Mouse (Mus musculus) heart, postnatal 4 days (tissue): ENCODE results near the gene Ift140. TPM values are rescaled to one million over a fixed set of nuclear protein-coding genes. Genes with fewer than 3 reads are reported as not detected.

Experiments used
- DNase-seq: peaks from one replicate; pipeline ENCODE4 v3.0.0; 2021
- total RNA-seq, 2 experiments: library from RNA; stranded (reverse); gene quantifications; 2 replicates each; pipeline ENCODE4 v1.2.3; 2021

Gene Ift140
- total RNA-seq, 2 experiments from 2014 or later = 7.0 to 7.3 TPM

DNA sequence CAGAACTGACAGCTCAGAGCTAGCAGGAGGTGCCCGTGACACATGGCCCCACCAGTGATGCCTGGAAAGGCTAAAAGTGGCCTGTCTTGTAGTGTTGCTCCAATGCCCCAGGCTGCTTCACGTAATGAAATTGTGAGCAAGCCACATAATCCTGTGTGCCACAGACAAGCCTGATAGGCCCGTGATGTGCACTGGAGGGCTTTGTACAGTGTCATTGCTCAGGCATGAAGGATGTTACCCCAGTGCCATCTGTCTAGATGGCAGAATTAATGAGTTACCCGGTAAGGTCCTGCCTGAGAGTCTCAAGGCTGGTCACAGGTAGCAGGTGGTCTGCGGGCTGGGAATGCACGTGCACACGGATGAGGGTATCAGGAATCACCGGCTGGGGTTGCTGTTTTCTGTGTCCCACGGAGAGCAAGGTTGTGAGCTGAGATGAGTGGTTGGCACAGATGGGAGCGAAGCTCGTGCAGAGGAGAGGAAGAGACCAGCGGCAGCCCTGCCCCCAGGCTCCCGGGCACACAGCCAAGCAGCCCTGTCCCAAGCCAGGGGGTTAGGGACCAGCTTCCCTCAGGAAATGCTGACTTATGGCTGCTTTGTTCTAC lies 62.0 kb downstream of the Ift140 start:
- DNase-seq = peak; percentile 89

DNA sequence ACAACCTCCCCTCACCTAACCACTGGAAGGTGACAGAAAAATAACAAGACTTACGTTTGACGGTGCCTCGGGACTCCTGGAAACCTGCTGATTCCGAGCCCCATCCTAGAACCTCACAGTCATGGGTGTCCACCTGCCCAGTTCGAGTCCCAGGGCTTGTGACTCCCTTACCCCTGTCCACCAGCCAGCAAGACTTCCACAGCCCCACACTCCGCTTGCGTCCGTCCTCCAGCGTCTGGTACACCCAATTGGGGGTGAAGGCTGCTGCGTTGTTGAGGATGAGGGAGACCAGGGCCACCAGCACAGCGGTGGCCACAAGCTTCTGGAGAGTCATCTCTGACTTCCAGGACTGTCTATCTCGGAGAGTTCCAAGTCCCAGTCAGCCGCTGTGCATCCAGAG lies 64.3 kb downstream of the Ift140 start:
- no peak for DNase-seq

DNA sequence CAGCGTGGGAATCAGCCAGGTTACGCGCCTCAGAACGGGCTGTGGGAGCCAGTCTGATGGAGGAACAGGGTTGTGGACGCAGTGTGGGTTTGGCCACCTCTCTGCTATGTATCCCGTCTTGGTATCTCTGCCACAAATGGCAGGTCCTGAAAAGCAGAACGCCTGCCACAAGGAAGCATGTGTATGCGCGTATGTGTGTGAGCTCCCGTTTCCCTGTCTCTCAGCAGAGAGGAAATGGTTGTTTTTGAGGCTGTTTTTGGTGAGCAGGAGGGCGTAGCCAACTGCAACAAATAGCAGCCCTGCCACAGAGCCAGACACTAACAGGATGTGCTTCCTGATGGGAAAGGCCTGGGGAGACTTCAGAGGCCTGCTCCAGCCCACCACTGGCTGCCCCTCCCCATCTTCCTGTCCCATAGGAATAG lies 65.1 kb downstream of the Ift140 start:
- peak; percentile 65 for DNase-seq

DNA sequence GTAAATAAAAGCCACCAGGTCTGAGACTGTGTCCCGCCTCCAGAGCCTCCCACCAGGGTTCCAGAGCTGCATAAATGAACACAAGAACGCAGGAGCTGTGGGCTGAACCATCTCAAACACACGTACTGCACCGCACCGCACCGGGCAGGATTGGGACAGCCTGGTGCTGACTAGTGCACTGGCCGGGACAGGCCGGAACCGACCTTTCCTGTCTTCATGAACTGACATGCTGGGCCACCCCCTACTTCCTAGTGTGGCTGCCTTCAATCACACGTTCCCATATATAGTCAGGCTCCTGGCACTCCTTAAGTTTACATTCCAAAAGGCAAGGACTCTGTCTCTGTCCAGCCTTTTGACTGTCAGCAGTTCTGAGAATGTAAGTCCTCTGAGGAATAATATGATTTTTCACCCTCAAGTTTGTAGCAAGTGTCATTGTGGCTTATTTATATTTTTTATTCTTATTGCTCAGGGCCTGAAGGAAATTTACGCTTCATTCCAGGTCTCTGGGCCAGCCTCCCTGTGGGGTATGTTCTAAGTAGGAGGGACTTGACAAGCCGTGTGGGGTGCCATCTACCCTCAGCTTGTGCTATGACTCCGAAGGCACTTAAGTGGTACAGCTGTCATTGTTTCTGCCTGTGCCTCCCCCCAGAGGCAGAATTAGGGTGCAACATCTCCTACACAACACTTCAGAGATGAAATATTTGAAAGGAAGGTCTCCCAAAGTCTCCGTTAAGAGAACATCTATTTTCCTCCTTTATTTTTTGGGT lies 66.4 kb downstream of the Ift140 start:
- DNase-seq = peak; percentile 53

DNA sequence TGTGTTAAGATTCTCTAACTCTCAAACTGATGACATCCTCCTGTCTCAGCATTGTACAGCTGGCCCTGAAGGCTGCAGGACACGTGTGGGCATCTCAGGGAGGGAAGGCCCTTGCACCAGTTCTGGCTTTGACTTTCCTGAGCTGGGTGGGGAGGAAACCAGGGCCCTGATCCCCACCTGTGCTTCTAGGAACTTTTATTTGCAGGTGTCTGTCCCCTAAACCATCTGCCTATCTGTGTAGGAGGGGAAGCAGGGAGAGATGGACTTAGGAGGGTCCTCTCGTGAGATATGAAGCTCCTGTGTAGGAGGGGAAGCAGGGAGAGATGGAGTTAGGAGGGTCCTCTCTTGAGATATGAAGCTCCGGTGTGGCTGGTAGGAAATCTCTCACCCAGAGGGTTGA lies 67.0 kb downstream of the Ift140 start:
- no peak for DNase-seq

DNA sequence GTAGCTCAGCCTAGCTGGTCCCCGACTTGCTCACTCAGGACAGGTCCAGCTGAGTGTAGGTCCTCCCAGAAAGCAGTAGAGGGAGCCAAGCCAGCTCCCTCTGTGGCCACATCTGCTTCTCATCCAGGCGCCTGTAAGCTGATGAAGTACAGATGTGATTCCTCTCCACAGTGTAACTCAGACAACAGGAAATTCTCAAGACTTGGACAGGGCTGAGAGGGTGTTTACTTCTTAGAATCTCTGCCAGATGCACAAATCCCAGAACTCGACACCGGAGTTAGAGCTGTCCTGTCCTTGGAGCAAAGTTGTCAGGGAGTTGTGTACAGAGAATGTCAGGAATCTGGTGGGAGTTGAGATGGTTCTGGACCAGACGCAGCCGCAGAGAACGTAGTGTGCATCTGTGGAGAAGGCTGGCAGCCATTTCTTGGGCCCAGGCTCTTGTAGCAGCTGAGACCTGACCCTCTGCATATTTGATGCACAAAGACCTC lies 67.6 kb downstream of the Ift140 start, which contains the start of gene Tmem204:
Gene Tmem204 (minus strand): TSS at position 148 of the 488 bp plus-strand sequence.
- DNase-seq = peak; percentile 76

DNA sequence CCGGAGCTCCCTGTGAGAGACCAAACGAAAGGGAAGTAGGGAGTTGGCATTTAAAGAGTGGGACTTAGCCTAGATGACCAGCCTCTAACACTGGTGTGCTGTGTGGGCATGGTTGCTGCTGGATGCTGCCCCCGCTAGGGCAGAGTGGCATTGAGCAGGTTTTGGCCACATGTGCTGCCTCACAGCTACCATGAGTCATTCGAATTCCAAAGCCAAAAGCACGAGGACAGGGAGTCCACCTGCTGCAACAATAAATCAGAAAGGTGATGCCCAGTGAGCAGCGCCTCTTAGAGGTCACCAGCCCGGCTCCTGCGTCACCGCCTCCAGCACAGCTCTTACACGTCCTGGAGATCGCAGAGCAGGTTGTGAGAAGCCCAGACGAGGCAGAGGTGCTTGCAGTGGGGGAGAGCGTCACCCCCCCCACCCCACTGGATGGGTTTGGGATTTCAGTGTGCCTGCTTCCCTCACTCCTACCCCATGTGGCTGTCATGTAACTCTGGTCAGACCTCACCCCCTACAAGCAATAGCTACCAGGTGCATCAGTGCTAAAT lies 69.0 kb downstream of the Ift140 start:
- no peak for DNase-seq

DNA sequence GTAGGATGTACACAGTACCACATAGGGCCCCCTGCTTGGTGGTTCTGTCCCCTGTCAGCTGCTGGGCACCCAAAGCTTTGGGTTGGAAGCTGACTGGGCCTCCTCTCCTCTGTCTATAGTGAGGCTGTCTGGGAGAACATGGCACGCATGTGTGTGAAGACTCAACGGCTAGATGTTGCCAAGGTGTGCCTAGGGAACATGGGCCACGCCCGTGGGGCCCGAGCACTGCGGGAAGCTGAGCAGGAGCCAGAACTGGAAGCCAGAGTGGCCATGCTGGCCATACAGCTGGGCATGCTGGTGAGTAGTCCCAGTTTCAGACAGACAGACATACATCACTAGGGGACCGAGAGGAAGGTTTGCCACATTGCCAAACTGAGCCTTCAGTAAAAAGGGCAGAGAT lies 70.8 kb downstream of the Ift140 start:
- DNase-seq = no peak

DNA sequence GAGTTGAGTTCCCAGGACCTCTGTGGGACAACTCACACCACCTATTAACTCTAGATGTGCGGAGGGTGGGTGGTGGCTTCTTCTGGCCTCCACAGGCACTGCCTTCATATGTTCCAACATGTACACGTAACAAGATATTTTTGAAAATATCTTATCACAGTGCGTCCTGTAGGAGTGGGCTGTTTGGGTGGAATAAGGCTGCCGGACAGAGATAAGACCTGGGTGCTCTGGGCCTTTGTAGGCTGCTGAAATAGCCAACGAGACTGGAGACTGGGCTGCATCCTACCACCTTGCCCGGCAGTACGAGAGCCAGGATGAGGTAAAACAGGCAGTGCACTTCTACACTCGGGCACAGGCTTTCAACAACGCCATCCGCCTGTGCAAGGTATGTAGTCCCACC lies 73.3 kb downstream of the Ift140 start:
- no peak for DNase-seq

DNA sequence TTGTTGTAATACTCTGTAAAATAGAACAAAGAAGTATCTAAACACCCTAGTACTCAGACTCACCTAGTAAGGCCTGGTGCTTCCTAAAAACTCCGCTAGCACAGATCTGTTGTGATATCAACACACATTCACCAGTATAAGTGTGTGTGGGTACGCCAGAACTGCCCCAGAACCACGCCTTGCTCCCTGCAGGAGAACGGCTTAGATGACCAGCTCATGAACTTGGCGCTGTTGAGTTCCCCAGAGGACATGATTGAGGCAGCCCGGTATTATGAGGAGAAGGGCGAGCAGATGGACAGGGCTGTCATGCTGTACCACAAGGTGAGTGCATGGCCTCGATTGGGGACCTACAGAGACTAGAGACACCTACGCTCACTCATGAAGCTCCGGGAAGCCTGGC lies 74.6 kb downstream of the Ift140 start:
- no peak for DNase-seq

DNA sequence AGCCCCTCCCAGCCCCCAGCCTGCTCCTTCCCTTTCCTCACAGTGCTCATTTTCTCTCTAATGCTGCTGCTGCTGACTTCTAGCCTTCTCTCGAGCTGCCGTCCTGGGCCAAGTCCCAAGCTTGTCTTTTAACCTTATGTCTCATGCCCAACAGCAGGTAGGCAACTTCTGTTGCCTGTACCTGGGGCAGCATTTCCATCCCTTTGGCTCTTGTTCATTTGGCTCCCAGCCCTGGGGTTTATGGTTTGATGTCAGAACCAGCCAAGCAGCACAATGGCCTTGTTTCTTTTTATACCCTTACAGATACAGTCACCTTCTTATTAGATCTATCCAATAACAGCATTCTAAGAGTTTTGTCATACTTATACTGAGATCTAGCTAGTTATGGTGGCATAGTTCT lies 80.3 kb downstream of the Ift140 start:
- DNase-seq = no peak

DNA sequence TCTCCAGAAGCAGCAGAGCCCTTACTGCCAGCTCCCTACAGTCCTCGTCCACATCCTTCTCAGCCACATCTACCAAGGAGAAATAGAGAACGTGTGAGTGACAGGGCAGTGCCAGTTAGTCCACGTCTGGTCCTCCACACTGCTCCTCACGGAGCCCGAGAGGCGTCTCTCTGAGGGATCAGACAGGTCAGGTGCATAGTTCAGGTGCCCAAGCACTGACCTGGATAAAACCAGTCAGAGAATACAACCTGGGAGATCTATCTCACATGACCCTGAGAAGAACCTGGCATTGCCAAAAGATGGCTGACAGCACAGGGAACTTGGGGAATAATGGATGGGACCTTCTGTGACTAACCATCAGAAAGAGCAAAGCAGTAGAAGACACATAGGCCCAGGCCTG lies 84.2 kb downstream of the Ift140 start:
- DNase-seq = no peak

DNA sequence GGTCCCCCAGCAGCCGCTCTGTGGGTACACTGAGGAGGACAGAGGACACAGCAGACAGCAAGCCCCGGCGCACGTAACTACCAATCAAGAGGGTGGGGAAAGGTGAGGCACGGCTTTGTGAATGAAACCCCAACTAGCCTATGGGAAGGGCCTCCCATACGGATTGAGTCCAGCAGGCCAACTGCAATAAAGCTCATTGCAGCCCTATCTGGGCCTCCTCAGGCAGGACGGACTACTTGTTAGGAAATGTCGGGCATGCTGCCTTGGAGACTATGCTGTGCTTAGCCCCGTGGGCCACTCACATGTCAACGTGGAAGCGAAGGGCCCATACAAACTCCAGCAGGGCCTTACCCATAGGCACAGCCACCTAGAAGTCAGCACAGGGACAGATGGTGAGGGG lies 85.5 kb downstream of the Ift140 start:
- DNase-seq = no peak

DNA sequence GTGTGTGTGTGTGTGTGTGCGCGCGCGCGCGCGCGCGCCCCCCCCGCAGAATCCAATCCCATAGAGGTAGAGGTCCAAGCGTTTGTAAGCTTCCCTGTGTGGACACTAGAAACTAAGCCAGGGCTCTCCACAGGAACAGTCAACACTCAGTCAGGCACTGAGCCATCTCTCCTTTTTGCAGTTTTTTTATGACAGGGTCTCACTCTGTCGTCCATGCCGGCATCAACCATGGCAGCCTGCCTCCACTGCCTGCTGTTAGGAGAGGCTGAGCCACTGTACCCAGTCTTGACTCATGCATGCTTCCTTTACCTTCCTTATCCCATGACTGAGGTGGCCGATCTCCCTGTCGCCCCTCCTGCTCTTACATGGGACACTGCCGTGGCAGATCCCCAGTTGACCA lies 91.9 kb downstream of the Ift140 start:
- DNase-seq = no peak

DNA sequence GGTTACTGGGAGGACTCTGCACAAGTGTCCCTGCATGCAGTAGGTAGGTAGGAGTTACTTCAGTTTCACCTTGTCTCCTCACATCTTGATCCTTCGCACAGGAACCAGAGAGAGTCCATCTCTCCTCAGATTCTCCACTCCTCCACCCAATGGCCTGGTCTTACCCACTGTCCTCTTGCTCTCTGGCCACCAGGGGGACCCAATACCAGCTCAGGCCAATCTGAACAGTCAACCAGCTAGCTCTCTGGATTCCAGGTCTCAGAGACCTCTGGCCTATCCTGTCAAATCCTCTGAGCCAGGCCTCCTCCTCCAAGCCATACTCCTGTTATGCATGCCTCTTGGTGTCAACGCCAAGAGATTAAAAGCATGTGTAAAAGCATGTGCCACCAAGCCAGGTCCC lies 93.7 kb downstream of the Ift140 start:
- DNase-seq = peak; percentile 69

DNA sequence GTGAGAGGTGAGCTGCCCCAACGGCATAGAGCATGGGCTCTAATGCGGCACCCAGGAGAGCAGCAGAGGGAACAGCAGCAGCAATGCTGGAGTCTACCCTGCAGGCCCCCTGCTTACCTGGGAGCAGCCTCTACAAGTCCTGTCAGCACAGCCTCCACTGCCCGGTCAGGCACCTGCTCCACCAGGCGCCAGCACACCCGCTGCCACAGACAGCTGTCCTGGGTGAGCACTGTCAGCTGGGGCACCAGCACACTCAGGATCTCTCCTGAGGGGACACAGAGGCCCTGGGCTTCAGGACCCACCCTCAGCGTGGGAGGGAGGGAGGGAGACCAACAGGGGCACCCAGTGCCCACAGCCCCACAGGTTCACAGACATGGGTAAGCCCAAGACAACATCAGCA lies 94.7 kb downstream of the Ift140 start:
- DNase-seq = no peak

DNA sequence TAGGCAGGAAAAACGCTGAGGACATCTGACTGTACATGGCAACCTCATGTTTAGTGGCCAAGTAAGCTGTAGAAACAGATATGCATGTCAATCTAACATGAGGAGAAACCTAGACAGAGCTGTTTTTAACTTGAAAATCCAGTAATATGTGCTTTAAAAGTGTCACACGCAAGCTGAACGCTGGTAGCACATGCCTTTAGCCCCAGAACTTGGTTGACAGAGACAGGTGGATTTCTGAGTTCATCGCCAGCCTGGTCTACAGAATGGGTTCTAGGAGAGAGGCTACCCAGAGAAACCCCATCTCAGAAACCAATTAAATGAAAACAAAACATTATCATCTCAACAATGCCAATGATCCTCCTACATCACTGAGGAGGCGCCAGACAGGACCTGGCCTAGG lies 95.3 kb downstream of the Ift140 start:
- no peak for DNase-seq

DNA sequence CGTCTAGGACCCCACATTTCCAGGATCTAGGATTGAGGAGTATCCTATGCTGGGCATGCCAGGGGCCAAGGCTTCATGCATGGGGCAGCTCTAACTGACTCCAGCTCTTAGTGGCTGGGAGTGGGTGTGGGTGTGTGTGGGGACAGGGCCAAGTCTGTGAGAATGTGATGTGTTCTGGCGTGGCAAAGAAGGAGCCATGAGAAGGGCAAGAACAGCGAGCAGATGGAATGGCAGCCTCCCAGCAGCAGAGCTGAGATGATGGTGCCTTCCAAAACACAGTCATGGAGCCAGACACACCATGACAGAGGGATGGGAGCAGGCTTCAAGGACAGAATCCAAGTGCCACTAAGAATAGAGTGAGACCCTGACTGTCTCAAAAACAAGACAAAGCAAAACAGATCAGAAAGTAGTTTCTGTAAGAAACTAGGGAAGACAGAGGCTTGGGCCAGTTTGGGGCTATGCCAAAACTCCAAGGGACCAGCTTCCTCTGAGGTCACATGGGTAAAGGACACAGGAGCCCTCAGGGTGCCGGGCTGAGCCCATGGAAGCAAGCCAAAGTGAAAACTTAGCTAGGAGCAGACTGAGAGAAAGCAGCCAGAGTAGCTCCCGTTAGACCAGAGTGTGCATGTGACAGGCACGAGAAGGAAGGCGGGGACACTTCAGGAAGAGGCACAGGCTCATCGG lies 96.0 kb downstream of the Ift140 start:
- peak; percentile 59 for DNase-seq

DNA sequence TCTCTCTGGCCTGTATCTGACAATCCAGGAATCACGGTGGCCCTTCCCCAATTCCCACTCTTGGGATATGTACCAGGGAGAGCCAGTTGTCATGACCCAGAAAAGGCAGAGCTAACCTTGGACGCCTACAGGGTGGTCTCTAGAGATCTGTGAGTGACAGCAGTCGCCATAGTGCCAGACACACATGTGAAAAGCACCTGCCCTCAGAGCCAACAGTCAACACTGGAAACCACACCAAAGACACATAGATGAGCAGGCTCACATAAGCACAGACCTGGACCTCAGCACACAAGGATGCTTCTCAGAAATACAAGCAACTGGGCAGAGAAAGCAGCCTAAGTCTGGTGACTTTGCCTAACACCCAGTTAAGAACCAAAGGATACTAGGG lies 96.5 kb downstream of the Ift140 start:
- DNase-seq = no peak

DNA sequence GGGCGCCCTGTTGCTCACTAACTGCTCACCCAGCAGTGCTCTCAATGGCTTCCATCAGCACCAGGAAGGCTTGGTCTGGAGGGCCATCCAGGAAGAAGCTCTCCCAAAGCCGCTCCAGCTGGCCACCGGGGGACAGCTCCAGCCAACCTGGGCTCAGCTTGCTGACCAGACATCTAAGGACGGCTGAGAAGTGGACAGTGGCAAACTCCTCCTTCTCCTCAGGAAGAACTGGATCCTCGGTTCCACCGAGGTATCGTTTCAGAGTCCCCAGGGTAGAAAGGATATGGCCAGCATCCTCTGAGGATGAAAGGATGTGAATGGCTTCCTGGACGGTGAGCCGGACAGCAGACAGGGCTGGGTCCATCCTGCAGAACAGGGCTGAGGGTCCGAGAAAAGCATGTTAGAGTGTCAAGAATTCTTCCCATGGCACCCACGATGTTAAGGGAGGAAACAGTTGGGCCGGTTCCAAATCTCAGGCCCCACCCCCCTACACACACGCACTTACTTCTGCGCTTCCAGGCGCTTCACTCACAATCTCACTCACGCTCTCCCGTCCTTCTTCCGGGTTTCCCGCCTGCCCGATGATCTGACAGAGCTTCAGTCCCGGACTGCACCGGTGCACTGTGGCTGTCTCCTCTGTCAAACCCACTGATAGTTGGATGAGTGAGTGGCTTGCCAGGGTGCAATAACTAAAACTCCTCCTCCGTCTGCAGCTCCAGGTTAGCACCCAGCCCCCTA lies 99.2 kb downstream of the Ift140 start:
- peak; percentile 14 for DNase-seq

DNA sequence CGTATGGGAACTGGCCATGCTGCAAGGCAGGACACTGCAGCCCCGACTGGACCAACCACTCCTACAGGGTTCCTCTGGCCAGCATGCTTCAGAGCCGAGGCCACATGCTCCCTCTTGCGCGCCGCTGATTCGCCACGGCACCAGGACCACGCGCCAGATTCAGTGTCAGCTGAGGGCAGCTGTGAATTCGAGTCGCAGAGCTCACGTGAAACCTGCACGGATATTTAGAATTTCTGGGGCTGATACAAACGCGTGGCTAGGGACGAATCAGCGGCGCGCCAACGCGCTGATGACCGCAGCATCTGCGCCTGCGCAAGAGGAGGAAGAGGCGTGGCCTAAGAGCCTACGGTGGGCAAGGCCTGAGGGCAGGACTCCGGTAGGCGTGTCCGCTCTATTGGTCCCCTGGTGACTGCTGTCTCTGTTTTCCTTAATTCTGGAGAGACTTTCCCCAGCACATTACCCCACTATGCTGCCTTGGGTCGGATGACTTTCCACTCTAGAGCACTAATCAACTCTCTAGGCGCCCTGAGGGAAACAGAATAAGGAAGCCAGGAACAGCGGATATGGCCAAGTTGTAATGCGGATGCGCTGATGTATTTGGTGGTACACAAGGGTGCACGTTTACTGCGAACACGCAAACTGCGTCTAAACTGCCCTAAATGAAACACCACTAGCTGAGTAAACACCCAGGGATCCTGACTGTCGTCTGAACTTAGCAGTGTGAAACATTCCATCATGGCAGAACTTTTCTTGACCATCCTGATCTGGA lies 100.0 kb downstream of the Ift140 start, which contains the start of gene Telo2:
Gene Telo2 (minus strand): TSS at position 304 of the 769 bp plus-strand sequence.
- peak; percentile 97 for DNase-seq

DNA sequence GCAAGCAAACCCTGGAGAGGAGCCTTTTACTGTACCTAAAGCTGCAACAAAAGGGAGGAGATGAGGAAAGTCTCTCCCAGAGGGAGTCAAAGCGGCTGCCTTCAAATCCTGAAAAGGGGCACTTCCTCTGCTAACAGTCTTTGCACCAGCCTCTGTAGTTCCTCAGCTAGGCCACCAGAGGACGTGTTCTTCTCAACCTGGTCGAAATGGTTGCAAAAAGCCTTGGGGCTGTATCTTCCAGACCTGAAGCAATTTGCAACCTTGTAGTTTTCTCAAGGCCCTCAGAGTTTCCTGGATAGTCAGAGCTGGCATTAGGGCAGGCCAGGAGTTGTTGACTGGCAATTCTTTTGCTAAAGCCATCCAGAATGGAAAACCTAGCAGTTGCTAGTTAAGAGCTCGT lies 101.4 kb downstream of the Ift140 start:
- DNase-seq = peak; percentile 29
